In the genomic region with DNA sequence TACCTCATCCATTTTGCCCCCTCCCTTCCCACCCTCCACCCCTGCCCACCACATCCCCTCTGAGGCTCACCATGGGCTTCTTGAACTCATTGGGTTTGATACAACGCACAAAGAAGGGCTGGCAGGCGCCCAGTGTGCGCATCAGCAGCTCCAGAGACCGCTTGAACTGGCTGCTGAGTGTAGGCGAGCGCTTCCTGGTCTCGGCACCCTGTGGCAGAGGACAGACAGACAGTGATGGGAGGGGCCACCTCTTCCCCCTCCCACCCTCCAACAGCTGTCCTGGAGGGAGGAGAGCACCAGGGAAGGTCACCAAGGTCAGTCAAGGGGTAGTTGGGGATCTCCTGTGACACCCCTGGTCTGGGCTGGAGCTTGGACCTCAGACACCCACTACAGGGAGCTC, we compare ENCODE assay signal across 9 mouse cellular contexts. TPM values are rescaled to one million over a fixed set of nuclear protein-coding genes. Genes with fewer than 3 reads are reported as not detected.
A peak's percentile ranks its signal among the peaks of the same experiment; 100 is the strongest.
DNase-seq lines count a peak whose midpoint lies in the region; ATAC-seq and TF ChIP-seq lines count a peak whose summit lies in the region.
"Had no signal": no experiment of that assay in that cellular context is flagged by ENCODE, and none has a peak within 500 bp of the region (broad histone marks: within the 10 kb centered on the region; RNA-seq: fewer than 3 reads in every experiment).

No protein-coding gene starts in this region.

- H3K4me2 ChIP-seq in lung, embryonic 14.5 days = peak overlapping the region; percentile 29; the same call in 1 of the 2 replicates
- H3K4me2 ChIP-seq in stomach, embryonic 16.5 days (ENCODE audit: low read depth, low read length) = no peak overlapping the region
- H3K4me2 ChIP-seq: limb, embryonic 15.5 days had no signal

- no peaks in the 10 kb centered on the region for H3K36me3 ChIP-seq in lung, embryonic 14.5 days (ENCODE audit: insufficient read depth)
- H3K36me3 ChIP-seq in stomach, embryonic 16.5 days (ENCODE audit: control insufficient read depth, insufficient read depth, low read length) = no peaks in the 10 kb centered on the region
- H3K36me3 ChIP-seq: limb, embryonic 15.5 days had no signal

- DNase-seq in heart, adult 11 months = peak; percentile 95
- DNase-seq in heart, postnatal 25 days (ENCODE audit: low spot score) = no peak
- DNase-seq in thymus, postnatal 14 days = peak; percentile 19
- no peak for DNase-seq in thymus, postnatal 36 days
- peak; percentile 28 for DNase-seq in lung, embryonic 14.5 days
- no peak for DNase-seq in layer of hippocampus, adult 11-12 months (ENCODE audit: low spot score)
- no peak for DNase-seq in cerebellum, adult 9-11 months

- 0 out of 2 replicates have a peak overlapping the region, but pooled peaks have one; percentile 0 for H3K4me3 ChIP-seq in lung, embryonic 14.5 days (ENCODE audit: low read depth, low read length)
- H3K4me3 ChIP-seq in stomach, embryonic 16.5 days (replicated peaks; ENCODE audit: low read length) = no peak overlapping the region
- H3K4me3 ChIP-seq: limb, embryonic 15.5 days had no signal

- H3K27ac ChIP-seq in lung, embryonic 14.5 days (ENCODE audit: low read depth) = peak overlapping the region; percentile 56; the same call in 1 of the 2 replicates
- H3K27ac ChIP-seq in stomach, embryonic 16.5 days (ENCODE audit: low read length) = no peak overlapping the region
- H3K27ac ChIP-seq: limb, embryonic 15.5 days had no signal

- no peak overlapping the region for H3K9ac ChIP-seq in lung, embryonic 14.5 days
- no peak overlapping the region for H3K9ac ChIP-seq in stomach, embryonic 16.5 days (ENCODE audit: low read length)
- H3K9ac ChIP-seq: limb, embryonic 15.5 days had no signal

- 46% methylated on average over 7 of the region's 7 CpGs for WGBS in lung, embryonic 14.5 days
- 73% methylated on average over 7 of the region's 7 CpGs for WGBS in stomach, embryonic 16.5 days

- intact Hi-C loops in heart, postnatal 25 days (cut with DNase I) = no loop called here

- H3K9me3 ChIP-seq in lung, embryonic 14.5 days (ENCODE audit: low read depth, low read length) = no peaks in the 10 kb centered on the region
- no peaks in the 10 kb centered on the region for H3K9me3 ChIP-seq in stomach, embryonic 16.5 days (replicated peaks; ENCODE audit: control insufficient read depth, low read length)
- H3K9me3 ChIP-seq: limb, embryonic 15.5 days had no signal

- no peaks in the 10 kb centered on the region for H3K27me3 ChIP-seq in lung, embryonic 14.5 days (ENCODE audit: insufficient read depth, low read length)
- no peaks in the 10 kb centered on the region for H3K27me3 ChIP-seq in stomach, embryonic 16.5 days (ENCODE audit: control insufficient read depth, insufficient read depth, low read length)
- H3K27me3 ChIP-seq: limb, embryonic 15.5 days had no signal

- peaks cover 14% of the 10 kb centered on the region; the same call in 1 of the 2 replicates for H3K4me1 ChIP-seq in lung, embryonic 14.5 days (ENCODE audit: insufficient read depth)
- H3K4me1 ChIP-seq in stomach, embryonic 16.5 days (ENCODE audit: control insufficient read depth, insufficient read depth, low read length) = peaks cover 9% of the 10 kb centered on the region; the same call in 1 of the 2 replicates

- no peak for TF ChIP-seq CTCF in lung, embryonic 14.5 days (IDR thresholded peaks at IDR 0.05; ENCODE audit: low read depth)

- ATAC-seq in lung, embryonic 14.5 days (ENCODE audit: insufficient read depth) = no peak; the same call in 1 of the 2 replicates
- 0 out of 2 replicates have a peak, but pooled peaks have one; percentile 18 for ATAC-seq in stomach, embryonic 16.5 days (ENCODE audit: insufficient read depth, low FRiP score)

RNA-seq across cellular contexts. Expression of gene Myo7a, which starts 34.0 kb away (rescaled TPM):
- 1 to 10 TPM; 4.2 to 5.4 TPM for total RNA-seq in heart, postnatal 25 days (2021)
- polyA plus RNA-seq in lung, embryonic 14.5 days (2014; fragmentation: Nextera tagmentation; extraction: Ambion mirVana) = 15.0 and 15.3 TPM in 2 replicates
- polyA plus RNA-seq in stomach, embryonic 16.5 days (2015; fragmentation: Nextera tagmentation; extraction: Ambion mirVana) = 10.9 and 11.4 TPM in 2 replicates

RNA-seq across cellular contexts. Expression of gene Omp, which starts 60.0 kb away (rescaled TPM):
- under 1 TPM in 1 of 2 experiments, not detected in 1; 0.11 TPM for total RNA-seq in heart, postnatal 25 days (2021)
- 0.33 TPM in 1 of 2 replicates, not detected in the other for polyA plus RNA-seq in lung, embryonic 14.5 days (2014; fragmentation: Nextera tagmentation; extraction: Ambion mirVana)
- polyA plus RNA-seq in stomach, embryonic 16.5 days (2015; fragmentation: Nextera tagmentation; extraction: Ambion mirVana) = 2.1 and 2.5 TPM in 2 replicates

Comparison
In these comparisons a context has a peak if more than half of its experiments do, and no peak if none do; other contexts are left out.
1. DNase-seq: peak in heart, adult 11 months (single experiment), thymus, postnatal 14 days (single experiment) and lung, embryonic 14.5 days (single experiment); none in heart, postnatal 25 days (single experiment), thymus, postnatal 36 days (0 of 2), layer of hippocampus, adult 11-12 months (single experiment) and cerebellum, adult 9-11 months (single experiment).